Mouse (Mus musculus): ENCODE measurements at regions not wholly inside any gene's neighbourhood (a gene's known extent, or its start where the extent isn't known, plus 50 kb on each side); places are given as distances from the start of the nearest gene placed in this dataset.
A peak's percentile ranks its signal among the peaks of the same experiment; 100 is the strongest.

GRCm38 (mm10) chr5:52309317-52310060, 54.1 kb upstream of the Sod3 start:
- peak; percentile 24 for DNase-seq

GRCm38 (mm10) chr5:52296303-52296702, 67.3 kb upstream of the Sod3 start:
- no peak for DNase-seq

- DNase-seq, result no peak
Measured at GRCm38 (mm10) chr5:52294466-52294865, 69.1 kb upstream of the Sod3 start.

GRCm38 (mm10) chr5:52288319-52288718, 75.3 kb upstream of the Sod3 start:
- DNase-seq, result no peak

GRCm38 (mm10) chr5:52280871-52281270, 82.7 kb upstream of the Sod3 start:
- no peak for DNase-seq

GRCm38 (mm10) chr5:52278111-52278510, 85.5 kb upstream of the Sod3 start:
- DNase-seq, result no peak

- no peak for DNase-seq
Measured at GRCm38 (mm10) chr5:52263214-52263613, 72.9 kb upstream of the Dhx15 start.

GRCm38 (mm10) chr5:52258075-52258474, 67.8 kb upstream of the Dhx15 start:
- no peak for DNase-seq

GRCm38 (mm10) chr5:52254602-52255071, 64.3 kb upstream of the Dhx15 start:
- no peak for DNase-seq

- DNase-seq, result no peak
Measured at GRCm38 (mm10) chr5:52249804-52250203, 59.5 kb upstream of the Dhx15 start.

GRCm38 (mm10) chr5:52243931-52244330, 53.6 kb upstream of the Dhx15 start:
- DNase-seq, result no peak

- DNase-seq, result no peak
Measured at GRCm38 (mm10) chr5:52242414-52242813, 52.1 kb upstream of the Dhx15 start.

GRCm38 (mm10) chr5:52240540-52240939, 50.2 kb upstream of the Dhx15 start:
- no peak for DNase-seq
